Mouse (Mus musculus) midbrain, postnatal 0 days (tissue): ENCODE measurements around the gene Tsr1. TPM values are rescaled to one million over a fixed set of nuclear protein-coding genes. Genes with fewer than 3 reads are reported as not detected.

Source experiments
- ATAC-seq: fragments of 200-750 bp; cut with Nextera tagmentation; 2 replicates; pipeline ENCODE4 v1.8.0; 2017; ENCODE audit warnings: moderate number of reproducible peaks, mild to moderate bottlenecking, moderate TSS enrichment, moderate library complexity; ENCODE audit not compliant: low FRiP score
- DNase-seq: peaks from one replicate; pipeline ENCODE4 v3.0.0-alpha.2; 2015; ENCODE audit warnings: low spot score
- H3K27ac ChIP-seq: fragments of 300-500 bp; sonication (generic); 2 replicates; pipeline ENCODE4 v1.5.1; 2014; ENCODE audit warnings: low read depth, mild to moderate bottlenecking, low read length, mixed read lengths
- H3K27me3 ChIP-seq: fragments of 300-500 bp; sonication (generic); 2 replicates; pipeline ENCODE4 v1.6.1; 2014; ENCODE audit warnings: low read length, control low read depth, mixed read lengths; ENCODE audit not compliant: insufficient read depth
- H3K36me3 ChIP-seq: fragments of 300-500 bp; sonication (generic); 2 replicates; pipeline ENCODE4 v1.6.1; 2014; ENCODE audit warnings: low read length, control low read depth, mixed read lengths; ENCODE audit not compliant: insufficient read depth
- H3K4me1 ChIP-seq: fragments of 300-500 bp; sonication (generic); 2 replicates; pipeline ENCODE4 v1.6.1; 2014; ENCODE audit warnings: mild to moderate bottlenecking, control low read depth, antibody characterized with exemption, low read length, mixed read lengths; ENCODE audit not compliant: insufficient read depth
- H3K4me2 ChIP-seq: fragments of 300-500 bp; sonication (generic); 2 replicates; pipeline ENCODE4 v1.6.1; 2014; ENCODE audit warnings: low read depth, mild to moderate bottlenecking, low read length, mixed read lengths; ENCODE audit not compliant: poor library complexity, severe bottlenecking
- H3K4me3 ChIP-seq: fragments of 300-500 bp; sonication (generic); 2 replicates; pipeline ENCODE4 v1.5.1; 2014; ENCODE audit warnings: low read depth, mild to moderate bottlenecking, low read length, moderate library complexity
- H3K9ac ChIP-seq: fragments of 300-500 bp; sonication (generic); replicated peaks from 2 replicates; pipeline ENCODE4 v1.6.1; 2014; ENCODE audit warnings: mild to moderate bottlenecking, low read length, moderate library complexity, mixed read lengths; ENCODE audit not compliant: poor library complexity, severe bottlenecking
- H3K9me3 ChIP-seq: fragments of 300-500 bp; sonication (generic); 2 replicates; pipeline ENCODE4 v1.6.1; 2016; ENCODE audit warnings: low read length, control low read depth
- CTCF ChIP-seq: IDR thresholded peaks from 2 replicates; pipeline ENCODE4 v1.5.1; 2016; ENCODE audit warnings: antibody characterized with exemption, mild to moderate bottlenecking
- WGBS: fragments of 180-500 bp; shearing (Covaris S2); extraction: QIAGEN DNeasy Blood & Tissue Kit; methylation state at CpG from one replicate; pipeline ENCODE4 v1.1.7; 2014; 5-methylcytosine and 5-hydroxymethylcytosine counted together
- polyA plus RNA-seq: library from polyadenylated mRNA; unstranded; fragments of >200 nt; fragmentation: Nextera tagmentation; extraction: Ambion mirVana; gene quantifications from 2 replicates; pipeline ENCODE4 v1.2.1, GENCODE M21; 2015
- total RNA-seq: library from RNA; depleted of rRNA; stranded (reverse); fragments of >200 nt; gene quantifications from 2 replicates; pipeline ENCODE4 v1.2.3, GENCODE M21; 2014; rRNA removed

Gene Tsr1
- total RNA-seq (23.6 and 28.6 TPM in 2 replicates), polyA plus RNA-seq (21.2 and 22.9 TPM in 2 replicates)

- peak within 1 kb of the TSS; percentile 79 for H3K4me3 ChIP-seq
- peak within 1 kb of the TSS; percentile 84 for H3K9ac ChIP-seq
- H3K9me3 ChIP-seq, result no peaks in the 10 kb centered on the region
- peak; percentile 96 for DNase-seq
- no peaks in the 10 kb centered on the region for H3K27me3 ChIP-seq
- peak within 1 kb of the TSS; percentile 94 for H3K27ac ChIP-seq
- peaks cover 5% of the 10 kb centered on the region; the same call in 1 of the 2 replicates for H3K4me1 ChIP-seq
- H3K36me3 ChIP-seq, result peaks cover 28% of the 10 kb centered on the region
- peak within 1 kb of the TSS; percentile 73 for H3K4me2 ChIP-seq
- WGBS, result under 1% methylated on average over 54 of the region's 54 CpGs
- peak; percentile 88 for ATAC-seq
- 0 out of 2 replicates have a peak, but pooled peaks have one; percentile 8 for TF ChIP-seq CTCF
These were observed at the start of gene Tsr1 for GRCm38 (mm10) chr11:74897678-74898516. Gene Tsr1 (plus strand): TSS chr11:74898071.

DNA sequence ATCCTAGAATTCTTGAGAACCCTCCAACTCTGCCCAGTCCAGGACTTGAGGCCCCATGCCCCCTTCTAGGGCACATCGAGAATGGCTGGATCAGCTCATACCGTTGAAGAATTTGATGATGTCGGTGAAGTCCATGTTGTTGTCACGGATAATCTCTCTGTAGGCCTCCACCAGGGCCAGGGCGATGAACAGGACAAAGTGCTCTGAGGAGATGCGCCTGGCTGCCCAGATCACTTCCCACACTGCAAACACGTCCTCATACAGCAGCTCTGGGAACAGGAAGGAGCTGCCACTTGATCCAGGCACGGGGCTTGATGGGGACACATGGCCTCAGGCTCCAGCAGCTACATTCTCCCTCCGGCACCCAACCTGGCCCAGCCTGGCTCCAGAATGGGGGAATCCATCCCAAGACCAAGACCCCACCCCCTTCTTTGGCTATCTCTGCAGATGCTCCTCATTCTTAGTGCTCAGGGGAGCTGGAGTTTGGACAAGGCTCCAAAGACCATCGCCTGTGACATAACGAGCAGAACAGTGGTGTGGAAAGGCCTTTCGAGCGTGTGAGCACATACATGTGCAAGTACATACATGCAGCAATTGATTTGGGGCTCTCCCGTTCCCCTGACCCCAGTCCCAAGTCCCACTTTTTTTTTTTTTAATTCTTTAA, 46.7 kb upstream of the Tsr1 start:
- Histone ChIP-seq H3K9me3 (no peaks in the 10 kb centered on the region), H3K9ac (no peak overlapping the region), H3K4me3 (no peak overlapping the region), H3K4me2 (no peak overlapping the region), H3K4me1 (no peaks in the 10 kb centered on the region), H3K27me3 (no peaks in the 10 kb centered on the region), H3K27ac (no peak overlapping the region), H3K36me3 (peaks cover 47% of the 10 kb centered on the region)
- ATAC-seq, result no peak; the same call in 1 of the 2 replicates
- TF ChIP-seq CTCF, result no peak
- 84% methylated on average over 14 of the region's 14 CpGs for WGBS
- DNase-seq, result no peak

DNA sequence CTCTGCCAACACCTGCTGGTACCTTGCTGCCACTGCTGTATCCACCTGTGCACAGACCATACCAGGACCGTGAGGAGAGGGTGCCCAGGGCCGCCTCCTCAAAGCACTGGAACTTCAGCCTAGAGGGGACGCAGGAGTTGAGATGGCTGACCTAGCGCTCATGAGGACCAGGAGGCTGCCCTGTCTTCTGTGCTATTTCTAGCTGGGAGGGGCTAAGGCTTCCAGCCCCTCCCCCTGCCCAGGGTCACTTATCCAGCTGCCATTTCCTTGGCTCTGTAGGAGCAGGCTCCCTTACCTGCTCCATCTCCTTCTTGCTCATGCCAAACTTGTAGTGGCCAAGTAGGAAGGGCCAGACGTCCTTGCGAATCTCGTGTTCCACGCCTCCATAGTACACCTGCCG, 40.1 kb upstream of the Tsr1 start:
- H3K9me3 ChIP-seq, result no peaks in the 10 kb centered on the region
- no peak for TF ChIP-seq CTCF
- WGBS, result 90% methylated on average over 9 of the region's 9 CpGs
- H3K4me3 ChIP-seq, result no peak overlapping the region
- no peak overlapping the region for H3K9ac ChIP-seq
- DNase-seq (no peak), ATAC-seq (no peak)
- peaks cover 66% of the 10 kb centered on the region for H3K36me3 ChIP-seq
- H3K4me1 ChIP-seq, result no peaks in the 10 kb centered on the region
- no peak overlapping the region for H3K27ac ChIP-seq
- H3K27me3 ChIP-seq, result no peaks in the 10 kb centered on the region
- H3K4me2 ChIP-seq, result no peak overlapping the region

- no peak overlapping the region for H3K4me2 ChIP-seq
- H3K4me1 ChIP-seq, result no peaks in the 10 kb centered on the region; the same call in 1 of the 2 replicates
- no peak overlapping the region for H3K27ac ChIP-seq
- ATAC-seq, result no peak
- H3K9ac ChIP-seq, result no peak overlapping the region
- no peaks in the 10 kb centered on the region for H3K9me3 ChIP-seq
- H3K4me3 ChIP-seq, result no peak overlapping the region
- H3K27me3 ChIP-seq, result no peaks in the 10 kb centered on the region
- no peak for TF ChIP-seq CTCF
- 85% methylated on average over 5 of the region's 5 CpGs for WGBS
- no peak for DNase-seq
- H3K36me3 ChIP-seq, result peaks cover 82% of the 10 kb centered on the region
These were observed 35.7 kb upstream of the Tsr1 start for GRCm38 (mm10) chr11:74862129-74862528.

DNA sequence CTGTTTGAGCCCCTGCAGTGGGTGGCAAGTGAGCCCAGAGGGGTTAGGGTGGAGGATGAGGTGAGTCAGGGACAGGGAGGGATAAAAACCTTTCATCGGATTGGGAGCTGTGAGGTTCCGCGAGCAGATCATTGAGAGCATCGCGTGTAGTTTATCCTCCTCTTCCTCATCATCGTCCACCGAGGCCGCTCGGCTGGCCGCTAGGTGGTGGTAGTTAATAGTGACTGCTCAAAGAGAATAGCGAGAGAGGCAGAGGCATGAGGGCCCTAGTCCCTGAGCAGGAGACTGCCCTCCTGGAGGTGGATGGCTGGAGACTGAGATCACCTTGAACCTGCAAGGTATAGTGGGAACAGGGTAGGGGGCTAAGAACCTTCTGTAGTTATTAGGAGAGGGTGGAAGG, 34.4 kb upstream of the Tsr1 start:
- WGBS, result 30% methylated on average over 11 of the region's 11 CpGs
- peaks cover 85% of the 10 kb centered on the region for H3K36me3 ChIP-seq
- ATAC-seq, result no peak

DNA sequence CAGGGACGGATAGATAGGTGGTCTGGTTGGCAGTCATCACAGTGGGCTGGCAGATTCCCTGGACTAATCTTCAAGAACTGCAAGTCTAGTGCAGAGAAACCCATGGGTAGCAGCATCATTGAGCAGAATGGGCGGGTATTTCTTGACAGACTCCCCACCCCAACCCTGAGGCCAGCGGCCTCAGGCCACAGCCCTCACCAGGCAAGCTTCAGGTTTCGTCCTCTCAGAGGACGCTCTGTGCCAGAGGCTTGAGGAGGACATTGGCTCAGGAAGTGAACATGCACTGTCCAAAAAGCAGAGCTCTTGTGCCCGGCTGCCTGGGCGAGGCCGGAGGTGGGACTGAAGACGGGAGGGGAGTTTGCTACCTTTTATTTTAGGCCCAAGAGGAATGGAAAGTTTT, 33.5 kb upstream of the Tsr1 start:
- Histone ChIP-seq H3K9me3 (no peaks in the 10 kb centered on the region), H3K9ac (no peak overlapping the region), H3K27ac (no peak overlapping the region), H3K4me2 (no peak overlapping the region), H3K36me3 (peaks cover 80% of the 10 kb centered on the region), H3K4me1 (no peaks in the 10 kb centered on the region; the same call in 1 of the 2 replicates), H3K27me3 (no peaks in the 10 kb centered on the region), H3K4me3 (no peak overlapping the region)
- no peak for TF ChIP-seq CTCF
- DNase-seq (no peak), ATAC-seq (no peak)
- WGBS, result 93% methylated on average over 9 of the region's 9 CpGs

More for the DNA sequence above, 34.4 kb upstream of the Tsr1 start:
- peak; percentile 68 for TF ChIP-seq CTCF
- H3K27me3 ChIP-seq, result no peaks in the 10 kb centered on the region
- H3K9me3 ChIP-seq, result no peaks in the 10 kb centered on the region
- no peaks in the 10 kb centered on the region; the same call in 1 of the 2 replicates for H3K4me1 ChIP-seq
- no peak overlapping the region for H3K4me2 ChIP-seq
- no peak overlapping the region for H3K4me3 ChIP-seq
- H3K9ac ChIP-seq, result no peak overlapping the region
- DNase-seq, result peak; percentile 35
- H3K27ac ChIP-seq, result no peak overlapping the region
